Mouse (Mus musculus): ENCODE measurements at regions not wholly inside any gene's neighbourhood (a gene's known extent, or its start where the extent isn't known, plus 50 kb on each side); places are given as distances from the start of the nearest gene placed in this dataset.
"Not testable (repeated sequence)": the region's sequence is repeated elsewhere in the genome, so short reads cannot be mapped to it uniquely, and the experiment has no call there.

- DNase-seq (ENCODE audit: low spot score in 2 of 2), result no peak
Observed at GRCm38 (mm10) chr12:63805458-63805857, 669.0 kb downstream of the Fscb start.

- DNase-seq (ENCODE audit: low spot score in 2 of 2), result no peak
Observed at GRCm38 (mm10) chr12:63804008-63804407, 670.5 kb downstream of the Fscb start.

DNA sequence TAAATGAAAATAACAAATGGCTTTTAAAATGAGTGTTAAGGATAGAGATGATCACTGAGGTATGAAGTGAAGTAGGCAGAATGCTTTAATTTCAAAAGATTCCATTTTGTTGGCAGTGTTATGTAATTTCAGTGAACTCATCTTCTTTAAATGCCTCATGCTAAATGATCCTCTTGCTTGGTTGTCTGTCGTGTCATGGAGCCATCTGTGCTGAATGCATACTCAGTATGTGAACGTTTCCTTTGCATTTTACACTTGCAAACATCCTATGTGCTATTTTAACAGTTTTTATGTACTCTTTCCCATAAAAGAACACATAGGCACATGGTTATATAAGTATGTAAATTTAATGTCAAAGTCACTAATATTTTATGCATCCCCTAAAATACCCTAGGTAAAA, 682.8 kb downstream of the Fscb start:
- DNase-seq (ENCODE audit: low spot score in 2 of 2), result peak; percentile 13 to 23

GRCm38 (mm10) chr12:63777874-63778273, 696.6 kb downstream of the Fscb start:
- DNase-seq (ENCODE audit: low spot score in 2 of 2), result no peak

- DNase-seq (ENCODE audit: low spot score in 2 of 2), result not testable (repeated sequence)
Observed at GRCm38 (mm10) chr12:63761073-63761472, 713.4 kb downstream of the Fscb start.
